Mouse (Mus musculus) stomach, embryonic 16.5 days (tissue): ENCODE results near the gene Dnajb6. TPM values are rescaled to one million over a fixed set of nuclear protein-coding genes. Genes with fewer than 3 reads are reported as not detected.
"Not testable (repeated sequence)": the region's sequence is repeated elsewhere in the genome, so short reads cannot be mapped to it uniquely, and the experiment has no call there.

ENCODE experiments used
- ATAC-seq: fragments of 200-750 bp; cut with Nextera tagmentation; 2 replicates; pipeline ENCODE4 v1.8.0; 2017; ENCODE audit warnings: moderate number of reproducible peaks, moderate TSS enrichment; ENCODE audit not compliant: insufficient read depth, low FRiP score
- H3K27ac ChIP-seq: fragments of 300-500 bp; sonication (generic); 2 replicates; pipeline ENCODE4 v1.5.1; 2014; ENCODE audit warnings: low read length
- H3K27me3 ChIP-seq: fragments of 300-500 bp; sonication (generic); 2 replicates; pipeline ENCODE4 v1.6.1; 2014; ENCODE audit warnings: low read length, control low read depth, mixed read lengths; ENCODE audit not compliant: control insufficient read depth, insufficient read depth
- H3K36me3 ChIP-seq: fragments of 300-500 bp; sonication (generic); 2 replicates; pipeline ENCODE4 v1.6.1; 2014; ENCODE audit warnings: low read length; ENCODE audit not compliant: control insufficient read depth, insufficient read depth
- H3K4me1 ChIP-seq: fragments of 300-500 bp; sonication (generic); 2 replicates; pipeline ENCODE4 v1.6.1; 2014; ENCODE audit warnings: low read length, control low read depth, mixed read lengths; ENCODE audit not compliant: control insufficient read depth, insufficient read depth
- H3K4me2 ChIP-seq: fragments of 300-500 bp; sonication (generic); 2 replicates; pipeline ENCODE4 v1.6.1; 2014; ENCODE audit warnings: low read depth, low read length, mixed read lengths
- H3K4me3 ChIP-seq: fragments of 300-500 bp; sonication (generic); replicated peaks from 2 replicates; pipeline ENCODE4 v1.5.1; 2014; ENCODE audit warnings: mild to moderate bottlenecking, low read length
- H3K9ac ChIP-seq: fragments of 300-500 bp; sonication (generic); 2 replicates; pipeline ENCODE4 v1.6.1; 2014; ENCODE audit warnings: low read length
- H3K9me3 ChIP-seq: fragments of 300-500 bp; sonication (generic); replicated peaks from 2 replicates; pipeline ENCODE4 v1.6.1; 2016; ENCODE audit warnings: low read length, control low read depth; ENCODE audit not compliant: control insufficient read depth
- WGBS: fragments of 180-500 bp; shearing (Covaris S2); extraction: QIAGEN DNeasy Blood & Tissue Kit; methylation state at CpG from one replicate; pipeline ENCODE4 v1.1.7; 2014; 5-methylcytosine and 5-hydroxymethylcytosine counted together
- polyA plus RNA-seq: library from polyadenylated mRNA; unstranded; fragments of >200 nt; fragmentation: Nextera tagmentation; extraction: Ambion mirVana; gene quantifications from 2 replicates; pipeline ENCODE4 v1.2.1, GENCODE M21; 2015

The Dnajb6 gene
- polyA plus RNA-seq, 1 experiment from 2014 or later: 136 TPM

DNA sequence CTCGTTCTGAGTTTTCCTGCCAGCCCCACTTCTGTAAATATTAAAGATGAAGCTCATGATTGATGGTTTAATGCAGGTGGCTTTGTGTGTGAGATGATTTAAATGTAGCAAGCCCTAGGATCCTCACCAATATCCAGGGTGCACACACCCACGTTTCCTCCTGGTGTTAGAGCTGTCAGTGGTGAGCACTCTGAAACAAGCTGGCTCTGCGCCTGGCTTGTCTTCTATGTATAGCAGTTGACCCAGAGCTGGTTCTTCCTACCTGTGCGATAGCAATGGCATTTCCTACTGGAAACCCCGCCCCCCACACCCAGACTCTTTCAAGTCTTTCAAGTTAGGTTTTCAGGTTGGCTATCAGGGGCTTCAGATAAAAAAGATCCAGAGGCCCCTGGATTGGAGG lies 39.9 kb downstream of the Dnajb6 start:
- WGBS: 48% methylated on average over 5 of the region's 5 CpGs
- no peaks in the 10 kb centered on the region for H3K4me1 ChIP-seq
- no peaks in the 10 kb centered on the region for H3K27me3 ChIP-seq
- no peaks in the 10 kb centered on the region for H3K9me3 ChIP-seq
- H3K4me3 ChIP-seq: no peak overlapping the region
- no peak overlapping the region for H3K4me2 ChIP-seq
- H3K9ac ChIP-seq: no peak overlapping the region
- no peak overlapping the region for H3K27ac ChIP-seq
- ATAC-seq: no peak
- H3K36me3 ChIP-seq: peaks cover 5% of the 10 kb centered on the region

DNA sequence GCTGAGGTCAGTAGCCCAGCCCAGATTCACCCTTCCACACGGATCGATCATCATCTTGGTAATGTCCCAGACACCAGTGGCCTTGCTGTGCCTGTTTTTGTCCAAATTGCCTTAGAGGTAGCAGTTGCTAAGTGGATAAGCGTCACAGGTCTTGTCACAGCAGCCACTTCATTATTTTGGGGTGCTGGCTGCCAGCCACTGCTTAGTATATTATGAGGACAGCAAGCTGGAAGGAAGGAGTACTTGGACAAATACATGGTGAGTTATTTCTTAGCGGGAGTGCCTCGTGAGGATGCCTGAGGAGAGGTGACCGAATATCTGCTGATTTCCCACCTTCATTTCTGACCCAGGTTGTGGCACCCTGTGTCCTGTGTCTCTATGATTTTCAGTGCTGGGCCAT lies 42.5 kb downstream of the Dnajb6 start:
- Histone ChIP-seq H3K4me1 (no peaks in the 10 kb centered on the region), H3K9ac (no peak overlapping the region), H3K4me2 (no peak overlapping the region), H3K36me3 (no peaks in the 10 kb centered on the region; the same call in none of the 2 replicates), H3K4me3 (no peak overlapping the region), H3K9me3 (no peaks in the 10 kb centered on the region), H3K27ac (no peak overlapping the region), H3K27me3 (no peaks in the 10 kb centered on the region)
- WGBS: 92% methylated on average over 6 of the region's 6 CpGs
- no peak for ATAC-seq

DNA sequence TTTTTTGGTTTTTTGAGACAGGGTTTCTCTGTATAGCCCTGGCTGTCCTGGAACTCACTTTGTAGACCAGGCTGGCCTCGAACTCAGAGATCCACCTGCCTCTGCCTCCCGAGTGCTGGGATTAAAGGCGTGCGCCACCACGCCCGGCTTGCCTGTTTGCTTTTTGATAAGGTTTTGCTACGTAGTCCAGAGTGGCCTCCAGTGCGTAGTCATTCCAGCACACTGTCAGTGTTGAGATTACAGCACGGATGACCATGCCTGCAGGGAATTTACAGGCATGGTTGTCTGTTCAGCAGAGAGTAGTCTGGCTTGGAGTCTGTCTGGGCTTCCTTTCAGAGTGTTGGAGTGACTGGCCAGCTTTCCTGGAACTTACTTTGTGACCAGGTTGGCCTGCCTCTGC lies 44.2 kb downstream of the Dnajb6 start:
- not testable (repeated sequence) for H3K9ac ChIP-seq, H3K27ac ChIP-seq, H3K9me3 ChIP-seq, ATAC-seq, H3K4me2 ChIP-seq, H3K36me3 ChIP-seq, H3K27me3 ChIP-seq, H3K4me3 ChIP-seq, H3K4me1 ChIP-seq
- WGBS: 86% methylated on average over 9 of the region's 9 CpGs

DNA sequence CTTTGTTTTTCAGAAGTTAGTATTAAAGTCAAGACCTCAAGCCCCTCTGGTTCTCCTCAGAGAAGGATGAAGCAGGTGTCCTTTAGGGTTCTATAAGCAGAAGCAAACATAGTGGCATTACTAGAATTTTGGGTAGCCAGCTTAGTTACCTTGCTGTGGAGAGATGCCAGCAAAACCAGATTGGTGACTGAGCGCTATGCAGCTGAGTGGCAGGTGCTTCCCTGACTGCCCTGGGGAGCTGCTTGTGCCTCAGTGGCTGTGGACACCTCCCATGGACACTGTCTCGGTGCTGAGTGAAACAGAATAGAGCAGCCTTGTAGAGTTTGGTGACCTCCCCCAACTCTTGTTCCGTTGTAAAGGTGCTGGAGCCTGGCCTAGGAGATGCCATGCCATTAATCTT lies 46.8 kb downstream of the Dnajb6 start:
- H3K9ac ChIP-seq: no peak overlapping the region
- ATAC-seq: no peak
- H3K4me2 ChIP-seq: no peak overlapping the region
- no peaks in the 10 kb centered on the region for H3K27me3 ChIP-seq
- H3K4me3 ChIP-seq: no peak overlapping the region
- no peaks in the 10 kb centered on the region for H3K9me3 ChIP-seq
- H3K36me3 ChIP-seq: no peaks in the 10 kb centered on the region; the same call in none of the 2 replicates
- WGBS: 86% methylated on average over 3 of the region's 3 CpGs
- no peaks in the 10 kb centered on the region for H3K4me1 ChIP-seq
- no peak overlapping the region for H3K27ac ChIP-seq

DNA sequence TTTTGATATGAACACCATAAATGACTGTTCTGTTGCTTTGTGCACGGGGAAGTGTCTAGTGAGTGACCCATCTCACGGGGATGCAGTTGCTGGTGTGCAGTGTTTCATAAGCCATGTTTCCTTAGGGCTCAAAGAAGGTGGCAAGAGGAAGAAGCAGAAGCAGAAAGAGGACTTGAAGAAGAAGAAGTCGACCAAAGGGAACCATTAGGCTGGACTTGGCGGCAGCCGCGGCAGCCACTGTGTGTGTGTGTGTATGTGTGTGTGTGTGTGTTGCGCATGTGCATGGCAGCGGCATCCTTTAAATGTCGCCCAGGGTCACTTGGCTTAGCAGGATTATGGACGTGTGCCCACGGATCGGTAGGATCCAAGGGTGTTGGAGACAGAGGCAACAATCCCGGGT lies 49.4 kb downstream of the Dnajb6 start:
- not testable (repeated sequence) for H3K9me3 ChIP-seq, H3K27me3 ChIP-seq, H3K4me1 ChIP-seq, ATAC-seq, H3K4me2 ChIP-seq, H3K27ac ChIP-seq, H3K36me3 ChIP-seq, H3K4me3 ChIP-seq, H3K9ac ChIP-seq
- WGBS: 83% methylated on average over 9 of the region's 13 CpGs

DNA sequence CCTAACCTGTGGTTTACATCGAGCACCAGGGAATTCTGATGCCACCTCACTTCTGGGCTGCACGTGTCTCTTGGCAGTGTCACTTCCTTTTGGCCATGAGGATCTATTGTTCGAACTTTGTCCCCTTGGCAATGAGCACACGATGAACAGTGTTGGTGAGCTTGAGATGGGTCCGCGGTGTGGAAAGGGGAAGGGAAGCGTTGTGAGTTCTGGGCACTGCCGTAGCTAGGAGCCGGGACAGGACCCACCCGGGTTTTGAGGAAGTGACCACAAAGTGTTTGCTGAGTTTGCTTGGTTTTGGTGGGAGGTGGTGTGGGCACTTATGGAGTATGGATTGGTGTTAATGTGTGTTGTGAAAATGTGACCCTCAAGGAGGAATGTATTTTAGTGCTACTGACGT lies 50.5 kb downstream of the Dnajb6 start:
- H3K4me2 ChIP-seq, H3K27ac ChIP-seq, ATAC-seq, H3K36me3 ChIP-seq, H3K4me3 ChIP-seq, H3K4me1 ChIP-seq, H3K27me3 ChIP-seq, H3K9me3 ChIP-seq, H3K9ac ChIP-seq: not testable (repeated sequence)
- WGBS: 83% methylated on average over 1 of the region's 11 CpGs

DNA sequence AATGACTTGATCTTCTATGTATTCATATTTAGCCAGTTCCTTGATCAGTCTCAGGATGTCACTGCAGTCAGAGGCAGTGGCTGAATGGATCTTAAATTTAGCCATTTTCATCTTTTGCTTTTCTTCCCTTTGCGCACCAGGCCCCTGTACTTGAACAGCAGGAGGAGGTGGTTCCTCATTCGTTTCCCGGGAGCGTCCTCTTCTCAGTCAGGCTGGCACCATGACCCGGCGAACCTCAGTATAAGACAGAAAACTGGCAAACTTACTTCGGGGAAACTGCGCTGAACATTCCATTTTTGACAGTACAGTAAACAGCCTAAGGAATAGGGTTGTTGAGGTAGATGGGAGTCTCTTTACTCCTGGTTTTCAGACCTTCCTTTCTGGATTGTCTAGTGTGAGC lies 59.4 kb downstream of the Dnajb6 start:
- H3K27me3 ChIP-seq, ATAC-seq, H3K9ac ChIP-seq, H3K4me3 ChIP-seq, H3K9me3 ChIP-seq, H3K4me1 ChIP-seq, H3K36me3 ChIP-seq, H3K27ac ChIP-seq, H3K4me2 ChIP-seq: not testable (repeated sequence)
- 90% methylated on average over 5 of the region's 8 CpGs for WGBS

DNA sequence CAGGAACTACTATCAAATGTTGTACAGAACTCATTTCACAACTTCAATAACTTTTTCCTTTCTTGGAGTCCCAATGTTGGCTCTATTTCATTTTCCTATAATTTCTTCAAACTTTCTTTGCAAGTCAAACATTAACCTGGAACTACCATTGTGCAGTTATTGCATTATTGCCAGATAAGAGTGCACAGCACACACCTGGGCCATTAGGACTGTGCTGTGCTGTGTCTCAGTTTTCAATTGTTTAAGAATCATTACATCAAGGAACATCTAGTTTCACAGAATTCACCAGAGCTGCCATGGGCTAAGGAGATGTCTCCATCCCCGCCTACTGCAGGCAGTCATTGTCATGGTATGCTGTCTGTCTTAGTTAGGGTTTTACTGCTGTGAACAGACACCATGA lies 73.5 kb downstream of the Dnajb6 start:
- Histone ChIP-seq H3K9me3 (no peaks in the 10 kb centered on the region; the same call in 1 of the 2 replicates), H3K27me3 (no peaks in the 10 kb centered on the region), H3K27ac (no peak overlapping the region), H3K4me3 (no peak overlapping the region), H3K4me1 (no peaks in the 10 kb centered on the region), H3K36me3 (no peaks in the 10 kb centered on the region), H3K4me2 (no peak overlapping the region), H3K9ac (no peak overlapping the region)
- no peak for ATAC-seq
- 88% methylated on average over 1 of the region's 1 CpGs for WGBS

DNA sequence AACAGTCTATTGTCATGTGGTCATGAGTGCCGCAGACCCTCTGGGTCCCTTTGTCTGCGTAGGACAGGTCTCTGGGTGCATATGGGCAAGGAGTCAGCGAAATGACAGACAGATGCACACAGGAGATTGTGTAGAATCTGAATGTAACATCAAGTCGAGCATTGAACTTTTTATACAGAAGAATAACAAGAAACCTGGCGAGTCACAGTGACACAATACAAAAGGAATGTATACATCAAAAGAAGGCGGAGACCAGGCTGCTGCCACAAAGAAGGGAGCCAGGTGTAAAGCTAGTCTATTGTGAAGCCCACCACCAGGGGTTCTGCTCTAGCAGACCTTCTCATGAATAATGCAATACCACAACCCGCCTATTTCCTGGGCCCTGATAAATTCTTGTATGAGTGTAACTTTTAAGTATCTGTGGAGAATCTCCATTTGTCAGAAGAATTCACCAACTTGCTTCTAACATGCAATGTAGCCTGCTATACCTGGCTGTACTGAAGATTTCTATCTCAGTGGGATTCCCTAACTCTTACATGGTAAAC lies 76.0 kb downstream of the Dnajb6 start:
- not testable (repeated sequence) for H3K4me3 ChIP-seq, H3K36me3 ChIP-seq, H3K9ac ChIP-seq, H3K4me2 ChIP-seq, H3K9me3 ChIP-seq, ATAC-seq, H3K4me1 ChIP-seq, H3K27ac ChIP-seq, H3K27me3 ChIP-seq
- 76% methylated on average over 7 of the region's 7 CpGs for WGBS
